Mouse (Mus musculus) heart, postnatal 4 days (tissue): ENCODE measurements around the gene Fezf1. TPM values are rescaled to one million over a fixed set of nuclear protein-coding genes. Genes with fewer than 3 reads are reported as not detected.

ENCODE experiments used
- DNase-seq: peaks from one replicate; pipeline ENCODE4 v3.0.0; 2021
- total RNA-seq, 2 experiments: library from RNA; stranded (reverse); gene quantifications; 2 replicates each; pipeline ENCODE4 v1.2.3; 2021

The Fezf1 gene
- total RNA-seq, 2 experiments from 2014 or later = not detected

GRCm38 (mm10) chr6:23246790-23247511 lies 1.2 kb downstream of the Fezf1 start:
- no peak for DNase-seq

DNA sequence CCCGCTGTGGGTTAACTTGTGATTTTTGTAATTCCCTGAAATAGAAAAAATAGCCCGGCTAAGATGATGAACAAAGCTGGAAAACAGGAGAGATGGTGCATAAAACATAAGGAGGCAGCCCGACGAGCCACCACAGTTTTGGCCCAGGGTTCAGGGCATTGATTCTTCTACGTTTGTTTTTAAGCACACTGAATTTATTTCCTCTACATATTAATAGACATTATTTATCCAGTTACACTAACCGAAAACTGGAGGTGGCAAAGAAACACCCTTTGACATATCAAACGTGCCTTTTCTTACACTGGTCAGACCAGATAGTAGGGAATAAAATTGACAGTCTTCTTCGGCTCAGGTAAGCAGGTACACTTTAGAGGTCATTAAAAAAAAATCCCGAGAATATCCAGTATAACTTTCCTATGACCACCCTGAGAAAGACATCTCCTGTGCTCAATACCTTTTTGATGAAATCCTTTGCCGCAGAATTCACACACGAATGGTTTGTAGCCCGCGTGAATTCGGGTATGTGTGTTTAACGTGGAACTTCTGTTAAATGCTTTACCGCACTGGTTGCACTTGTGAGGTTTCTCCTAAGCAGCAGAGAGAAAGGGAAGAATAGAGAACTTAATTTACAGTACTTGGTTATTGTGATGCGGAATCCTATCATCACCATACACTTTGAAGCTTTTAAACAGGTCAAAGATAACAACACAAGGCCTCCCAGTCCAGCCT lies 1.9 kb downstream of the Fezf1 start:
- DNase-seq = no peak

- DNase-seq = no peak
Observed at GRCm38 (mm10) chr6:23245545-23246011, 2.6 kb downstream of the Fezf1 start.

DNA sequence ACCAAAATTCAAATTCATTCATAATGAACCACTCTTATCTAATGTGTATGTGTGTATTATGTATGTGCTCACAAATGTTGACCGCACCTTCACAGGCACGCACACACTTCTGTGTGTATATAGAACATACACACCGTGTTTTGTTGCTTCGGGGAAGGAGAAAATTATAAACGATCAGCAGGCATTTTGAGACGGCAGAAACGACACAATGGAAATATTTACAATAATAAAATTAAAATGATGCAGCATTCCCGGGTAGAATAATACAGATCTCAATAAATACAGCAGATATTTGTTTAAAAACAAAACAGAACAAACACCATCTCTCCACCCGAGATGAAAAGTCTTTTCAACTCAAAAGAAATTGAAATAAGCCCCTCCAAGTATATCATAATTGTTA lies 3.0 kb downstream of the Fezf1 start:
- DNase-seq = no peak

DNA sequence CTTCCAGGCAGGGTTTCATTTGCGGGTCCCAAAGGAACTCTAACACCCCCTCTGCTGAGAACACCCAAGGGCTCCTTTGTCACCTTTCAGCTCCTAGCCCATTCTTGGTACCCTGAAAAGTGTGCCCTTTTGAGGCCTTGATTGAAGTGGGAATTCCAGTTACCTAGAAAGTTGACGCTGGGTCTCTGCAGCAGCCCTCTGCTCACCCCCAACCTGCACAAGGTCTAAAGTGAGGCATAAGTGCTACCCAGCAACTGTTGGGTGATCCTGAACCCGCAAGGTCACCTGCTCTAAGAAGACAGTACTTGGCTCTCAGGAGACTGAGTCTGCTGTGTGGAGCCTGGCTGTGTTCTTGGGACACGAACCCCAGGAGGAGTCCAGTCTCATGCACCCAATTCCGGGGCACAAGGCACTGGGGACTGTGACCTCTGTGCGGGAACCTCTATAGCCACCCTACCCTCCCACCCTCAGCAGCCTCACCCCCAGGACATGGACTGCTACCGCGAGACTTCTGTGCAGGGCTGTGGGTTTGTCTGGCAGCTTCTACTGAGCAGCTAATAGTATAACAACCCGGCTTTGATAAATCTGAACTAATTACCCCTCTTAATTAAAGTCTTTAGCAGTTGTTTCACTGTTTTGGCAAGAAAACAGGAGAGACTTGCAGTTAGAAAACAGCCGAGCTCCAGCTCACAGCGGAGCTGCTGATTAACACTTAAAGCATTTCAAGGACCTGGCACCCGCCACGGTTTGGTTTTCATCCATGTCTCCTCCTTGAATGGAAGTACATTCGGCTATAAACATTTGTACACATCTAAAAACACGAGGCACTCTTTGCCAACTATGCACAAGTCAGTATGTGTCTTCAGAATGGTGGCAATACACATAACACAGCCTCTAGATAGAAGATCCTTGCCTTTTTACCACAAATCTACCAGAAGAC lies 4.1 kb downstream of the Fezf1 start:
- DNase-seq = peak; percentile 29

GRCm38 (mm10) chr6:23211499-23211898 lies 36.7 kb downstream of the Fezf1 start:
- DNase-seq = no peak

DNA sequence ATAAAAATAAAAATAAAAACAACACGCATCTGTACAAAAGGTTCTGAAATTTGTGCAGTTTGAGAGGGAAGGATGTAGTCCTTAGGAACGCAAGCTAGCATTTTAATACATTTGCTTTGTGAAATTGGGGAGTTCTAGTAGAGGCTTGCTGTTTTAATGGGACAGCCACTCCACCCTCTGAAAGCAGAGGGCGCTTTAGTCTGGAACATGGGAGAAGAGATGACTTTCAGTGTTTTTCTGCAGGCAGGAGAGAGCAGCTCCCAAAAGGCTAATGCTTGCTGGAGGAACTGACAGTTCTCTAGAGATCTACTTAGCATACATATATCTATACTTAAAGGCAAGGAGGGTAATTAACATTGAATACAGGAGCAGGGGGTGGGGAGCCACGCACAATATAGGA lies 40.4 kb downstream of the Fezf1 start:
- no peak for DNase-seq

DNA sequence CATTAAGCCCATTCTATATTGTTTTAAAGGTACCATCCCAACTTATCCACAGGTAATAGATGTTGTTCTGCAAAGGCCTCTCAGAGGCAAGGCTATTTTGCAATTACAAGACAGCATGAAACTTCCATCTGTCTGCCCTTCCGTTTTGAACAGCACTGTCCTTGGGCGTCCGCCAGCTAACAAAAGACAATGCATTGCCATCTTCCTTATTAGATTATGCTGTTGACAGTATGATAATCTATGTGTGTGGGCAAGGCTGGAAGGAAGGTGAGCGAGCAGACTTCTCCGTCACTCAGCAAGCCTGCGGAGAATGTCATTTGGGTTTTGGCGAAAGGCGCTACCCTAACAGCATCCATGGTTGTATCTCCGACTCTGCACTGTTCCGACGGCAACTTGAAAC lies 45.5 kb downstream of the Fezf1 start:
- DNase-seq = no peak

Other genes with a start within 250 kb of the Fezf1 start
- under 1 TPM; 0.31 to 0.41 TPM for gene Aass, start 115.4 kb downstream of the Fezf1 start, total RNA-seq